Mouse (Mus musculus) embryonic facial prominence, embryonic 14.5 days (tissue): ENCODE data around the gene Siae. TPM values are rescaled to one million over a fixed set of nuclear protein-coding genes. Genes with fewer than 3 reads are reported as not detected.

Source experiments
- ATAC-seq: fragments of 200-750 bp; cut with Nextera tagmentation; 2 replicates; pipeline ENCODE4 v1.8.0; 2017; ENCODE audit warnings: low read depth, moderate number of reproducible peaks, moderate TSS enrichment
- DNase-seq: peaks from one replicate; pipeline ENCODE4 v3.0.0-alpha.2; 2015; ENCODE audit warnings: low spot score
- H3K27ac ChIP-seq: fragments of 300-500 bp; sonication (generic); replicated peaks from 2 replicates; pipeline ENCODE4 v1.5.1; 2014; ENCODE audit warnings: low read depth, mild to moderate bottlenecking, low read length, moderate library complexity
- H3K27me3 ChIP-seq: fragments of 300-500 bp; sonication (generic); replicated peaks from 2 replicates; pipeline ENCODE4 v1.6.1; 2014; ENCODE audit warnings: low read length; ENCODE audit not compliant: control insufficient read depth, insufficient read depth
- H3K36me3 ChIP-seq: fragments of 300-500 bp; sonication (generic); 2 replicates; pipeline ENCODE4 v1.6.1; 2014; ENCODE audit warnings: low read length, mixed read lengths; ENCODE audit not compliant: control insufficient read depth, insufficient read depth
- H3K4me1 ChIP-seq: fragments of 300-500 bp; sonication (generic); 2 replicates; pipeline ENCODE4 v1.6.1; 2014; ENCODE audit warnings: antibody characterized with exemption, low read length; ENCODE audit not compliant: control insufficient read depth, insufficient read depth
- H3K4me2 ChIP-seq: fragments of 300-500 bp; sonication (generic); 2 replicates; pipeline ENCODE4 v1.6.1; 2014; ENCODE audit warnings: low read depth, mild to moderate bottlenecking, low read length, moderate library complexity, mixed read lengths
- H3K4me3 ChIP-seq: fragments of 300-500 bp; sonication (generic); 2 replicates; pipeline ENCODE4 v1.5.1; 2014; ENCODE audit warnings: low read depth, mild to moderate bottlenecking, low read length
- H3K9ac ChIP-seq: fragments of 300-500 bp; sonication (generic); 2 replicates; pipeline ENCODE4 v1.6.1; 2014; ENCODE audit warnings: low read depth, mild to moderate bottlenecking, low read length, moderate library complexity, mixed read lengths
- H3K9me3 ChIP-seq: fragments of 300-500 bp; sonication (generic); 2 replicates; pipeline ENCODE4 v1.6.1; 2016; ENCODE audit warnings: low read length; ENCODE audit not compliant: control insufficient read depth
- WGBS: fragments of 180-500 bp; shearing (Covaris S2); extraction: QIAGEN DNeasy Blood & Tissue Kit; methylation state at CpG from one replicate; pipeline ENCODE4 v1.1.7; 2014; 5-methylcytosine and 5-hydroxymethylcytosine counted together
- polyA plus RNA-seq: library from polyadenylated mRNA; unstranded; fragments of >200 nt; fragmentation: Nextera tagmentation; extraction: Ambion mirVana; gene quantifications from 2 replicates; pipeline ENCODE4 v1.2.1, GENCODE M21; 2014

Gene Siae
- polyA plus RNA-seq, 1 experiment from 2014 or later = 13.9 TPM

DNA sequence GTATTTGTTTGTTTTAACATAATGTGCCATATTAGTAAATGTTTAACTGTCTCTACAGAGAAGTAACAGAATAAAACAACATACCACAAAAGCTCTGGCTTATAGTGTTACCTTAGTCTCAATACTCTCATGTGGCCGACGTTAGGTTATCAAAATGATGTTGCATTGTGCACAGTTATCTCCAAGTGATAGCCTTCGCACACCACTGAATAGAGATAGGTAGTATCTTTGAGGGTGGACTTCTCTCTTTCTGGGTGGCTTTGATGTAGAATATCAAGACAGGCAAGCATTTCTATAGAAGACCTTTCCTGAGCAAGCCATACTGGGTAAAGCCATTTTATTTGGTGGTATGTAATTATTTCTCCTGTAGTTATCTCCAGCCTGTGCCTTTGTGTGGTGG is 49.6 kb downstream of the Siae start:
- H3K9ac ChIP-seq = no peak overlapping the region
- no peak for DNase-seq
- no peaks in the 10 kb centered on the region for H3K9me3 ChIP-seq
- H3K27ac ChIP-seq = no peak overlapping the region
- no peaks in the 10 kb centered on the region for H3K27me3 ChIP-seq
- H3K4me3 ChIP-seq = no peak overlapping the region
- no peak for ATAC-seq
- WGBS = 91% methylated on average over 3 of the region's 3 CpGs
- H3K4me1 ChIP-seq = no peaks in the 10 kb centered on the region
- no peaks in the 10 kb centered on the region for H3K36me3 ChIP-seq
- no peak overlapping the region for H3K4me2 ChIP-seq

DNA sequence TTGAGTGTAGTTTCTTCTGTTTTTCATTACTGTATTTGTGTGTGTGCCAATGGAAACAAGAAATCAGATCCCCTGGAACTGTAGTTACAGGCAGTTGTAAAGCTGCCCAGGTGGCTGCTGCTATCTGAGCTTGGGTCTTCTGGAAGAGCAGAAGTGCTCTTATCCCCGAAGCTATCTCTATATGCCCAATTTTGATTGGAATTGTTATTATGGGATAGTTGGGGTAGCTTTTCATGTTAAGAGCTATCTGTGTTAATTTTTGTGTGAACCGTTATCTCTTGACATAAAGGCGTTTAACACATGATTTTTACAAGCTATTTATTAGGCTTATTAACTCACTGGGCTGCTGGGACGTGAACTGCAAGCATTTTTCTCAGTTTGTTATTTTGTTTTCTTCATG is 54.1 kb downstream of the Siae start:
- H3K36me3 ChIP-seq = no peaks in the 10 kb centered on the region
- peak; percentile 60 for DNase-seq
- H3K4me3 ChIP-seq = no peak overlapping the region

DNA sequence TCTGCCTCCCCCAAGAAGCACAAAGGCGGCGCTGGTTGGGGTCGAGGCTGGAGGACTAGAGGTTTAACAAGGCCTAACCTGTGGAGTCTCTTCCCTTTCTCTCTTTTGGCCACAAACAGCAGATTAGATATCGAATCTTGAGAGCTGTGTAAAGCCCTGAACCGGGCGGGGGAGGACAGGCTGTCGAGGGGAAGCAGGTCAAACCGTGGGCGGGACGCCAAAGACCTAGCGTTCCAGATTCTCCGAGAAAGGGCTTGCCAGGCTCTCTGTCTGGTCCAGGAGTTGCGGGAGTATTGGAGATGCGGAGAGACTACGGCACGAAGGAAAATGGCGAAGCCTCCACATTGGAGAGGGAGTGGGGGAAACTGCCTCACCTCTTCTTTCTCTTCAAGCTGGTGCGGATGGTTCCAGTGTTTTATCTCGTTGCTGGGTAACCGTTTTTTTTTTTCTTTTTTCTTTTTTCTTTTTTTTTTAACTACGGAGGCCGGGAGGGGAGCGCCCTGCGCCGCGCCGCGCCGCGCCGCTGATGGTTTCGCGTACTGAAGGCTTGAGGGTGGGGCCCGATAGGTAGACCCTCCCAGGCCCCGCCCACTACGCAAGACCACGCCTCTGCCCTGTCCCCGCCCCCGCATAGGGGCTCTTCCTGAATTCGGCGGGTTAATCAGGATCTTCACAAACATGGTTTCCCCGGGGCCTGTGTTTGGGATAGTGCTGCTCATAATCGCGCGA is 57.8 kb downstream of the Siae start, which contains the start of gene Spa17:
TSS of gene Spa17 (minus strand) at position 541 of the 729 bp plus-strand sequence.
- H3K4me3 ChIP-seq = peak within 1 kb of the TSS; percentile 58
- DNase-seq = peak; percentile 97
- H3K4me1 ChIP-seq = peaks cover 3% of the 10 kb centered on the region
- peak within 1 kb of the TSS; percentile 56 for H3K4me2 ChIP-seq
- H3K9me3 ChIP-seq = no peaks in the 10 kb centered on the region
- peak within 1 kb of the TSS; percentile 76 for H3K27ac ChIP-seq
- H3K9ac ChIP-seq = peak within 1 kb of the TSS; percentile 80
- H3K27me3 ChIP-seq = no peaks in the 10 kb centered on the region
- peak; percentile 97 for ATAC-seq
- WGBS = under 1% methylated on average over 45 of the region's 45 CpGs
- no peaks in the 10 kb centered on the region for H3K36me3 ChIP-seq

More for the DNA sequence above, 54.1 kb downstream of the Siae start:
- Histone ChIP-seq H3K4me1 (peaks cover 3% of the 10 kb centered on the region), H3K9ac (no peak overlapping the region), H3K9me3 (no peaks in the 10 kb centered on the region), H3K27me3 (no peaks in the 10 kb centered on the region), H3K4me2 (no peak overlapping the region), H3K27ac (no peak overlapping the region)
- ATAC-seq = no peak
- WGBS = 72% methylated on average over 4 of the region's 4 CpGs

DNA sequence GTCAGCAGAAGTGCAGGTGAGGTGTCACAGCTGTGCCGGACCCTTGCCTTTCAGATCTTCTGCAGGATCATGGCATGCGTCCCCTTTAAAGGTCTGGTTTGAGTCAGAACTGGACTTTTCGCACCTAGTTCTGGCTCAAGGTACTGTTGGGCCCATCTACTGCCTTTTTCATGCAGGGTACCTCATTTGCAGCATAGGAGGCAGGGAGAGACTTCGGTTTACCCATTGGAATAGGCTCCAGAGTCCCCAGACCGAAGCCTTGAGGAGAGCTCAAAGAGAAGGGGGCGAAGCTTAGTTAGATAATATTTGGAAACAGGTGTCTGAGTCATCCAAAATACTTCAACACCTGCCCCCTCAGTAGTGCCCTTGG is 58.4 kb downstream of the Siae start:
- H3K27me3 ChIP-seq = no peaks in the 10 kb centered on the region
- H3K36me3 ChIP-seq = no peaks in the 10 kb centered on the region
- peak overlapping the region; percentile 56 for H3K4me2 ChIP-seq
- WGBS = 24% methylated on average over 6 of the region's 6 CpGs
- peak; percentile 45 for ATAC-seq
- peaks cover 3% of the 10 kb centered on the region for H3K4me1 ChIP-seq
- no peaks in the 10 kb centered on the region for H3K9me3 ChIP-seq
- H3K27ac ChIP-seq = peak overlapping the region; percentile 39; the same call in 1 of the 2 replicates
- H3K4me3 ChIP-seq = peak overlapping the region; percentile 58
- H3K9ac ChIP-seq = peak overlapping the region; percentile 80
- no peak for DNase-seq

DNA sequence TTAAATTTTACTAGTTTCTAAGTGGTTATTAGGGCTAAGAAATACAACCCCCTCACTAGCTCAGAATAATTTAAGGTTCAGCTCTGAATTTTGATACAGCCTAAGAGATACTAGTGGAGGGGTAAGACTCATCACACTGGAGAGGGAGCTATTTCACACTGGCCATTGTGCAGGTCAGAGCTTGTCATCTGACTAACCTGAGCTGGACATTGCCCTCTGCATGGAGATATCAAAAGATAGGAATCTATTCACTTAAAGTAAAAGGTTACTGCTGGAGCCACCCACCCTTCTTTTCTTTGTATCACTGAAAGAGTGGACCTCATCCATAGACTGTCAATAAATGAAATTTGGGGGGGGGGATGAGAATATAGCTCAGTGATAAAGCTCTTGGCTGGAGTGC is 58.8 kb downstream of the Siae start:
- Histone ChIP-seq H3K9me3 (no peaks in the 10 kb centered on the region), H3K36me3 (no peaks in the 10 kb centered on the region), H3K27ac (no peak overlapping the region), H3K4me2 (peak overlapping the region; percentile 56), H3K27me3 (no peaks in the 10 kb centered on the region), H3K4me3 (peak overlapping the region; percentile 58), H3K9ac (no peak overlapping the region; the same call in 1 of the 2 replicates), H3K4me1 (peaks cover 3% of the 10 kb centered on the region)
- no peak for DNase-seq
- ATAC-seq = no peak

DNA sequence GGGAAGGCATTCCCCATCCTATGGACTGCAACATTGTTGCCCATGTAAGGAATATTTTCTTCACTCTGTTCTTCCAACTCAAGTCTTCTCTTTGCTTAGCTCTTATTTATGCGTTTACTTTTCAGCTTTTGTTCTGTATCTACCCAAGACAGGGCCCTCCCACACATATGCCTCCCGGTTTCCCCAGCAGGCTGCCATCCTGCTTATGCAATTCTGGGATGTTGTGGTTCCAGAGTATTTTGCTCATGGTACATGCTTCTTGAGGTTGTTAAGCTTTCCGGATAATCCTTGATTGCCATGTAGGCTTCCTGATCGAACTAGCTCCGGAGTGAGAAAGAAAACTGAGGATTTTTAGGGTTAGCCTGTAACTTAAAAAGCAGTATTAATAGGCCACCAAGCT is 59.7 kb downstream of the Siae start:
- whole genome bisulfite sequencing = 76% methylated on average over 5 of the region's 5 CpGs
- ATAC-seq = no peak

DNA sequence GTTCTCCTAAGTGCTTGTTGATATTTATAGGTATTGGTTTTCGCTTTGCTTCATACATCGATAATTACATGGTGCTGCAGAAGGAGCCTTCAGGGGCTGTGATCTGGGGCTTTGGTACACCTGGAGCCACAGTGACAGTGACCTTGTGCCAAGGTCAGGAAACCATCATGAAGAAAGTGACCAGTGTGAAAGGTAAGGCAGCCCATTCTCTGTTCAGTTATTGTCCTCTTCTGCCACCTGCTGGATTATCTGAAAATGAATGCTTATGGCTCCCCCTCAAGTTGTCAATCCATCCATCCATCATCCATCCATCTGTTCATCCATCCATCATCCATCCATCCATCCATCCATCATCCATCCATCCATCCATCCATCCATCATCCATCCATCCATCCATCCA is 61.3 kb downstream of the Siae start:
- ATAC-seq = no peak
- Histone ChIP-seq H3K27ac (no peak overlapping the region), H3K9ac (peak overlapping the region; percentile 16; the same call in 1 of the 2 replicates), H3K4me2 (no peak overlapping the region), H3K4me1 (peaks cover 3% of the 10 kb centered on the region), H3K27me3 (no peaks in the 10 kb centered on the region), H3K9me3 (no peaks in the 10 kb centered on the region), H3K4me3 (no peak overlapping the region), H3K36me3 (no peaks in the 10 kb centered on the region)
- DNase-seq = peak; percentile 36
- WGBS = 57% methylated on average over 2 of the region's 2 CpGs

More for the DNA sequence above, 59.7 kb downstream of the Siae start:
- Histone ChIP-seq H3K9me3 (no peaks in the 10 kb centered on the region), H3K4me3 (no peak overlapping the region), H3K4me1 (peaks cover 3% of the 10 kb centered on the region), H3K9ac (no peak overlapping the region), H3K27me3 (no peaks in the 10 kb centered on the region), H3K4me2 (no peak overlapping the region), H3K27ac (no peak overlapping the region), H3K36me3 (no peaks in the 10 kb centered on the region)
- DNase-seq = no peak

DNA sequence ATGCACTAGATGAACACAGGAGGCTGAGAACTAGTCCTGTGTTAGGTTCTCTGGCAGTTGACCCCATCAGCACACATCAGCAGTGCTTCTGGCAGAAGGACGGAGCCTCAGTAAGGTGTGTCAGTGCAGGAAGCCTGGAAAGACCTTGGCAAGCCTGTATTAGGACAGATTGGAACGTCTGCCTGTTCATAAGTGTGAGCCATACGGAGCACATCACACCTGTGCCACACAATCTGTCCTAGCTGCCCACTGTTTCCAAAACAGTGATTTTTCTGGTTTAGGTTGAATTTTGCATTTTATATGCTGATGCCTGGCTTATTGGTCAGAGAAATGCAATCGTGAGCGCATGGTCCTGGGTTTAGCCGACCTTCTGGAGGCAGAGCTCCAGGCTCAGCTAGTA is 65.8 kb downstream of the Siae start:
- H3K4me3 ChIP-seq = no peak overlapping the region
- H3K9ac ChIP-seq = no peak overlapping the region
- no peak overlapping the region for H3K27ac ChIP-seq
- H3K4me1 ChIP-seq = peaks cover 4% of the 10 kb centered on the region; the same call in 1 of the 2 replicates
- ATAC-seq (no peak), DNase-seq (no peak)
- H3K4me2 ChIP-seq = no peak overlapping the region
- H3K36me3 ChIP-seq = no peaks in the 10 kb centered on the region
- no peaks in the 10 kb centered on the region for H3K9me3 ChIP-seq
- 88% methylated on average over 6 of the region's 6 CpGs for WGBS
- H3K27me3 ChIP-seq = no peaks in the 10 kb centered on the region

DNA sequence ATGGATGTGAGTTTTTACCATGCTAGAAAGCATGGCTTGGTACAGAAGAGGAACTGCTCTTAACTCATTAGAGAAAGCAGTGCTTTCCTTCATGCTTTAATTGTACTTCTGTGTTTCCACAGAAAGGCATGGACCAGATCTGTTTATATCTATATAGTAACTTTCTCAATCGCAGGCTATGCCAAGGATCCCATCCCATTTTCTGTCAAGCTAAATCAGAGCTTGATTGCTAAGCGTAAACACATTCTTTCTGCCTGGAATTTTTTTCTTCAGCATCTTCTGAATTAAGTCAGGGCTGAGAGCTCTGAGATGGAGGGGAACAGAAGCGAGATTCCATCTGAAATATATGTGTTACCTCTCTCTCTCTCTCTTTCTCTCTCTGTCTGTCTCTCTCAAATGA is 68.5 kb downstream of the Siae start:
- no peak overlapping the region for H3K9ac ChIP-seq
- WGBS = 59% methylated on average over 3 of the region's 3 CpGs
- peak; percentile 57 for DNase-seq
- H3K36me3 ChIP-seq = 0 out of 2 replicates have a peak, but pooled peaks cover under 1% of the 10 kb centered on the region
- H3K27me3 ChIP-seq = no peaks in the 10 kb centered on the region
- no peak overlapping the region for H3K4me2 ChIP-seq
- no peak overlapping the region for H3K27ac ChIP-seq
- H3K9me3 ChIP-seq = no peaks in the 10 kb centered on the region
- no peak for ATAC-seq
- peaks cover 5% of the 10 kb centered on the region; the same call in 1 of the 2 replicates for H3K4me1 ChIP-seq
- H3K4me3 ChIP-seq = no peak overlapping the region
